In genomic region chr2:50110167-50110566, GRCm38 (mm10) we compare ENCODE assay signal across 8 mouse cellular contexts. TPM values are rescaled to one million over a fixed set of nuclear protein-coding genes. Genes with fewer than 3 reads are reported as not detected.
DNase-seq lines count a peak whose midpoint lies in the region; ATAC-seq lines count a peak whose summit lies in the region.

No protein-coding gene starts in this region.

- H3K4me1 ChIP-seq in heart, embryonic 14.5 days (ENCODE audit: control insufficient read depth in 2 of 2, insufficient read depth in 2 of 2, low read length in 2 of 2), result peaks cover 14 to 29% of the 10 kb centered on the region in 2 experiments; a peak in 3 of 4 replicates
- H3K4me1 ChIP-seq in liver, embryonic 11.5 days (replicated peaks; ENCODE audit: control insufficient read depth, insufficient read depth, low read length), result 0 out of 2 replicates have a peak, but pooled peaks cover 3% of the 10 kb centered on the region

- peak overlapping the region in 1 of 2 experiments; percentile 7; a peak in 1 of 4 replicates for H3K4me3 ChIP-seq in heart, embryonic 14.5 days (ENCODE audit: control insufficient read depth in 1 of 2, insufficient read depth in 1 of 2, low read depth in 1 of 2, low read length in 2 of 2)
- no peak overlapping the region for H3K4me3 ChIP-seq in liver, embryonic 11.5 days (ENCODE audit: low read depth, low read length)

- peak; percentile 84 for ATAC-seq in heart, embryonic 14.5 days (ENCODE audit: insufficient number of reproducible peaks, insufficient read depth, low FRiP score, low read depth)
- no peak; the same call in 1 of the 2 replicates for ATAC-seq in liver, embryonic 11.5 days (replicated peaks; ENCODE audit: low FRiP score)

- peak overlapping the region; percentile 41 for H3K9ac ChIP-seq in heart, embryonic 14.5 days (ENCODE audit: low read length)
- H3K9ac ChIP-seq in liver, embryonic 11.5 days (ENCODE audit: low read depth, low read length), result no peak overlapping the region

- no peaks in the 10 kb centered on the region for H3K9me3 ChIP-seq in heart, embryonic 14.5 days (ENCODE audit: control insufficient read depth, low read length)
- no peaks in the 10 kb centered on the region for H3K9me3 ChIP-seq in liver, embryonic 11.5 days (ENCODE audit: control insufficient read depth, low read length)

- H3K36me3 ChIP-seq in heart, embryonic 14.5 days (ENCODE audit: control insufficient read depth, insufficient read depth, low read length), result no peaks in the 10 kb centered on the region
- no peaks in the 10 kb centered on the region for H3K36me3 ChIP-seq in liver, embryonic 11.5 days (ENCODE audit: control insufficient read depth, insufficient read depth, low read length)

- H3K27ac ChIP-seq in heart, embryonic 14.5 days (replicated peaks in 1 of 2; ENCODE audit: control insufficient read depth in 1 of 2, insufficient read depth in 1 of 2, low read depth in 2 of 2, low read length in 2 of 2), result peak overlapping the region; percentile 66 to 77
- H3K27ac ChIP-seq in liver, embryonic 11.5 days (ENCODE audit: low read depth, low read length), result peak overlapping the region; percentile 15; the same call in 1 of the 2 replicates

- peak; percentile 12 for DNase-seq in kidney, postnatal 14 days
- no peak for DNase-seq in kidney, adult 9 months
- peak; percentile 37 for DNase-seq in embryo, embryonic 11 days
- no peak for DNase-seq in liver, embryonic 11.5 days (ENCODE audit: low spot score)
- no peak for DNase-seq in adrenal gland, postnatal 14 days
- no peak for DNase-seq in thymus, adult 18-20 months
- DNase-seq in layer of hippocampus, postnatal 10 days (ENCODE audit: low spot score in 2 of 2), result no peak

- WGBS in heart, embryonic 14.5 days, result 8% methylated on average over 10 of the region's 10 CpGs
- WGBS in liver, embryonic 11.5 days, result 40% methylated on average over 10 of the region's 10 CpGs

- H3K27me3 ChIP-seq in heart, embryonic 14.5 days (ENCODE audit: control insufficient read depth, insufficient read depth, low read length), result no peaks in the 10 kb centered on the region
- no peaks in the 10 kb centered on the region for H3K27me3 ChIP-seq in liver, embryonic 11.5 days (replicated peaks; ENCODE audit: control insufficient read depth, insufficient read depth, low read length)

- H3K4me2 ChIP-seq in heart, embryonic 14.5 days (ENCODE audit: low read length), result peak overlapping the region; percentile 48
- H3K4me2 ChIP-seq in liver, embryonic 11.5 days, result no peak overlapping the region

RNA-seq across cellular contexts. Expression of gene Lypd6, which starts 43.9 kb away (rescaled TPM):
- polyA plus RNA-seq in heart, embryonic 14.5 days (2014; fragmentation: Nextera tagmentation; extraction: Ambion mirVana), result 3.2 and 3.5 TPM in 2 replicates
- polyA plus RNA-seq in liver, embryonic 11.5 days (2014; fragmentation: Nextera tagmentation; extraction: Ambion mirVana), result 1.8 and 2.5 TPM in 2 replicates
- 9.3 and 12.2 TPM in 2 replicates for total RNA-seq in adrenal gland, postnatal 14 days (2021)
- total RNA-seq in layer of hippocampus, postnatal 10 days (2021), result 10 to 100 TPM; 25.5 to 26.1 TPM

Comparison
In these comparisons a context has a peak if more than half of its experiments do, and no peak if none do; other contexts are left out.
1. DNase-seq: peak in kidney, postnatal 14 days (single experiment) and embryo, embryonic 11 days (single experiment); none in kidney, adult 9 months (single experiment), liver, embryonic 11.5 days (single experiment), adrenal gland, postnatal 14 days (single experiment), thymus, adult 18-20 months (0 of 2) and layer of hippocampus, postnatal 10 days (0 of 2).